Comparison of ENCODE assay signal across 20 mouse cellular contexts in the genomic region with DNA sequence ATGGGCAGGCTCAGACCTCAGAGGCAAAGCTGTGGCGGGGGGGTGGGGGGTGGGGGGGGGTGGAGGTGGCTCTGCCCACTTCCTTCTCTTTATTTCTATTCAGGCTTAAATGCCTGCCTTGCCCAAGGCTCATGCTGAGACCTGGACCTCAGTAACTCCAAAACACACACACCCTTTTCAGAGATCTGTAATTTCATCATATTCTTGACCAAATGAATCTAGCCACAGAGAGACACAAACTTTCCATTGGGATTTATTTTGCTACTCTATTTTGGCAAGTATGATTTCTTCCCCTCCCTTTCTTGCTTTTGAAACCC. TPM values are rescaled to one million over a fixed set of nuclear protein-coding genes. Genes with fewer than 3 reads are reported as not detected.
DNase-seq lines count a peak whose midpoint lies in the region; ATAC-seq and TF ChIP-seq lines count a peak whose summit lies in the region.
"Had no signal": no experiment of that assay in that cellular context is flagged by ENCODE, and none has a peak within 500 bp of the region (broad histone marks: within the 10 kb centered on the region; RNA-seq: fewer than 3 reads in every experiment).

No protein-coding gene starts in this region.

- H3K4me1 ChIP-seq in heart, embryonic 10.5 days = peaks cover 19% of the 10 kb centered on the region
- peaks cover 32% of the 10 kb centered on the region for H3K4me1 ChIP-seq in embryonic facial prominence, embryonic 12.5 days
- H3K4me1 ChIP-seq in forebrain, postnatal 0 days (ENCODE audit: insufficient read depth) = no peaks in the 10 kb centered on the region
- H3K4me1 ChIP-seq: neural tube, embryonic 12.5 days had no signal

- no peaks in the 10 kb centered on the region for H3K27me3 ChIP-seq in heart, embryonic 10.5 days (ENCODE audit: insufficient read depth, poor library complexity, severe bottlenecking)
- H3K27me3 ChIP-seq in embryonic facial prominence, embryonic 12.5 days = no peaks in the 10 kb centered on the region
- H3K27me3 ChIP-seq in forebrain, postnatal 0 days (ENCODE audit: insufficient read depth, low read length) = no peaks in the 10 kb centered on the region
- H3K27me3 ChIP-seq: heart, embryonic 13.5 days; kidney, embryonic 15.5 days; lung, embryonic 15.5 days; neural tube, embryonic 12.5 days had no signal

- no peak for ATAC-seq in embryonic facial prominence, embryonic 12.5 days (ENCODE audit: insufficient number of reproducible peaks, insufficient read depth, low FRiP score, low TSS enrichment)
- peak; percentile 44 to 66; a peak in 2 of 4 replicates for ATAC-seq in hematopoietic stem cell, adult 5-6 weeks (replicated peaks in 1 of 2; ENCODE audit: insufficient read depth in 1 of 2, low FRiP score in 2 of 2, low TSS enrichment in 1 of 2, low read depth in 1 of 2, poor library complexity in 2 of 2, severe bottlenecking in 2 of 2)
- ATAC-seq in megakaryocyte, adult 5-6 weeks (ENCODE audit: poor library complexity, severe bottlenecking) = 0 out of 2 replicates have a peak, but pooled peaks have one; percentile 40
- no peak for ATAC-seq in forebrain, postnatal 0 days
- ATAC-seq: CD4-positive, CD25-positive, alpha-beta regulatory T cell, adult 4 months; intestine, embryonic 16.5 days had no signal

- H3K4me2 ChIP-seq in embryonic facial prominence, embryonic 12.5 days (replicated peaks) = no peak overlapping the region
- no peak overlapping the region for H3K4me2 ChIP-seq in forebrain, postnatal 0 days (ENCODE audit: low read depth)
- H3K4me2 ChIP-seq: heart, embryonic 13.5 days; kidney, embryonic 15.5 days; neural tube, embryonic 12.5 days had no signal

- no peak overlapping the region for H3K9ac ChIP-seq in embryonic facial prominence, embryonic 12.5 days
- no peak overlapping the region for H3K9ac ChIP-seq in forebrain, postnatal 0 days
- H3K9ac ChIP-seq: heart, embryonic 13.5 days; kidney, embryonic 15.5 days; liver, embryonic 14.5 days; lung, embryonic 15.5 days; neural tube, embryonic 12.5 days had no signal

- H3K36me3 ChIP-seq in heart, embryonic 10.5 days = no peaks in the 10 kb centered on the region
- H3K36me3 ChIP-seq in embryonic facial prominence, embryonic 12.5 days = no peaks in the 10 kb centered on the region
- H3K36me3 ChIP-seq in forebrain, postnatal 0 days (ENCODE audit: insufficient read depth) = no peaks in the 10 kb centered on the region
- H3K36me3 ChIP-seq: heart, embryonic 13.5 days; kidney, embryonic 15.5 days; lung, embryonic 15.5 days; neural tube, embryonic 12.5 days had no signal

- H3K9me3 ChIP-seq in heart, embryonic 10.5 days = no peaks in the 10 kb centered on the region
- H3K9me3 ChIP-seq in embryonic facial prominence, embryonic 12.5 days = no peaks in the 10 kb centered on the region
- no peaks in the 10 kb centered on the region for H3K9me3 ChIP-seq in forebrain, postnatal 0 days (ENCODE audit: low read length)
- H3K9me3 ChIP-seq: heart, embryonic 13.5 days; kidney, embryonic 15.5 days; lung, embryonic 15.5 days; neural tube, embryonic 12.5 days had no signal

- WGBS in heart, embryonic 10.5 days = 79% methylated on average over 1 of the region's 1 CpGs
- WGBS in embryonic facial prominence, embryonic 12.5 days = 25% methylated on average over 1 of the region's 1 CpGs
- 41% methylated on average over 1 of the region's 1 CpGs for WGBS in forebrain, postnatal 0 days

- peak overlapping the region; percentile 64; the same call in 1 of the 2 replicates for H3K27ac ChIP-seq in heart, embryonic 10.5 days
- H3K27ac ChIP-seq in embryonic facial prominence, embryonic 12.5 days = peak overlapping the region; percentile 75
- no peak overlapping the region for H3K27ac ChIP-seq in forebrain, postnatal 0 days (ENCODE audit: low read depth, low read length)
- H3K27ac ChIP-seq: heart, embryonic 13.5 days; kidney, embryonic 15.5 days; liver, embryonic 14.5 days; lung, embryonic 15.5 days; neural tube, embryonic 12.5 days had no signal

- no peak overlapping the region for H3K4me3 ChIP-seq in heart, embryonic 10.5 days
- no peak overlapping the region for H3K4me3 ChIP-seq in embryonic facial prominence, embryonic 12.5 days
- no peak overlapping the region for H3K4me3 ChIP-seq in forebrain, postnatal 0 days (ENCODE audit: low read depth, low read length)
- H3K4me3 ChIP-seq: heart, embryonic 13.5 days; kidney, embryonic 15.5 days; lung, embryonic 15.5 days; neural tube, embryonic 12.5 days had no signal

- no peak for DNase-seq in heart, embryonic 10.5 days (ENCODE audit: low spot score)
- DNase-seq in heart, adult 8-10 months (ENCODE audit: low spot score) = no peak
- DNase-seq in cerebellum, adult 11 months = no peak
- no peak for DNase-seq in forebrain, postnatal 0 days
- DNase-seq: adrenal gland, postnatal 36 days; cerebellum, adult 9-11 months; lung, postnatal 36 days; midbrain, embryonic 14.5 days; right cerebral cortex, postnatal 25 days; spleen, adult 18-20 months had no signal

- TF ChIP-seq CTCF in forebrain, postnatal 0 days (IDR thresholded peaks at IDR 0.05; ENCODE audit: low read depth) = no peak

RNA-seq across cellular contexts. Expression of gene Bpgm, which starts 39.7 kb away (rescaled TPM):
- polyA plus RNA-seq in heart, embryonic 10.5 days (2016; fragmentation: Nextera tagmentation; extraction: Ambion mirVana) = 54.3 and 59.3 TPM in 2 replicates
- 10 to 100 TPM; 27.1 to 53.5 (median 32.2) TPM for total RNA-seq in heart, adult 8-10 months (2022)
- 49.2 and 55.1 TPM in 2 replicates for polyA plus RNA-seq in embryonic facial prominence, embryonic 12.5 days (2016; fragmentation: Nextera tagmentation; extraction: Ambion mirVana)
- total RNA-seq in hematopoietic stem cell, adult 5-6 weeks (2017) = 21.1 and 35.0 TPM in 2 replicates
- total RNA-seq in megakaryocyte, adult 5-6 weeks (2015) = 2.4 and 4.1 TPM in 2 replicates
- 10.8 and 12.4 TPM in 2 replicates for total RNA-seq in megakaryocyte, adult 5-6 weeks (2017)
- total RNA-seq in forebrain, postnatal 0 days (2014; rRNA removed) = 49.6 and 49.9 TPM in 2 replicates
- 70.3 and 72.6 TPM in 2 replicates for polyA plus RNA-seq in forebrain, postnatal 0 days (2015; fragmentation: Nextera tagmentation; extraction: Ambion mirVana)

Comparison
In these comparisons a context has a peak if more than half of its experiments do, and no peak if none do; other contexts are left out.
1. ATAC-seq: peak in hematopoietic stem cell, adult 5-6 weeks (2 of 2) and megakaryocyte, adult 5-6 weeks (single experiment); none in embryonic facial prominence, embryonic 12.5 days (single experiment) and forebrain, postnatal 0 days (single experiment).